Mouse (Mus musculus): ENCODE results near the gene Timm10. TPM values are rescaled to one million over a fixed set of nuclear protein-coding genes. Genes with fewer than 3 reads are reported as not detected.

Timm10 gene
- polyA plus RNA-seq (2015; fragmentation: Nextera tagmentation; extraction: Ambion mirVana), result 59.2 and 61.9 TPM in 2 replicates

DNA sequence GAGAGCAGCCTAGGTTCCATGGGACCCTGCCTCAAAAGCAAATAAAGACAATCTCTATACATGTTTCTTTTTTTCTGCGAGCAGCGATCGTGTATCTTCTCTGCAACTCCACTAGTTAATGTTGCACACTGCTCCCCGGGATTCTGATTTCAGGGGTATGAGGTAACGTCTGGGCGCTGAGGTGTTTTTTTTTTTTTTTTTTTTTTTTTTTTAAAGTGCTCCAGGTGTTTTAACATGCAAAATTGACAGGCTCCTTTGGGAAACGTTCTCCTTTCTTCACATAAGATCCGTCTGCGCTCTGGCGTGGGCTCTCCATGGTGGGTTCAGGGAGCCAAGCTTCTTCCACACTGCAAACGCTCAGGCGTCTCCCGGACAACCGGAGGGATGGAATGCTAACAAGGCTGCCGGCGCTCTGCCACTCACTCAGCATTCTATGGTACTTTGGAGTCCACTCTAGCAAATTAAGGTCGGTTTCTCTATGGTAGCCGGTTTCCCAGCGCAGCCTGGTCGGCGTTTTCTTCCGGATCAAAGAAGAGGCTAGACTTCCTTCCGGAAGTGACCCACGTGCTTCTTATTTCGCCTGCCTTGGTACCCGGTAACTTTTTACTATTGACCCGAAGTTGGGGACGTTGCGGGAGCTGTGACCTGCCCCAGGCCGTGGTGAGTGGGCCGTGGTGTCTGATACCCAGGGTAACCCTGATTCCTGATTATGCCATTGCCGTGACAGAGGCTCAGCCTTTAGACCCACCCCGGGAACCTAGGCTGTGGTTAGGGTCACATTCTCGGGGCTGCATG lies at the start of gene Timm10:
Gene Timm10, plus strand, starts transcription at position 510 of the 795 bp plus-strand sequence.
- Histone ChIP-seq H3K27me3 (peaks cover 10% of the 10 kb centered on the region), H3K4me2 (peak within 1 kb of the TSS; percentile 100), H3K27ac (peak within 1 kb of the TSS; percentile 40), H3K9ac (peak within 1 kb of the TSS; percentile 85), H3K9me3 (no peaks in the 10 kb centered on the region), H3K4me3 (peak within 1 kb of the TSS; percentile 90), H3K36me3 (peaks cover 9% of the 10 kb centered on the region), H3K4me1 (replicated peaks) (peaks cover 14% of the 10 kb centered on the region)
- WGBS, result under 1% methylated on average over 34 of the region's 34 CpGs
- ATAC-seq (ENCODE audit: low FRiP score), result peak; percentile 91

DNA sequence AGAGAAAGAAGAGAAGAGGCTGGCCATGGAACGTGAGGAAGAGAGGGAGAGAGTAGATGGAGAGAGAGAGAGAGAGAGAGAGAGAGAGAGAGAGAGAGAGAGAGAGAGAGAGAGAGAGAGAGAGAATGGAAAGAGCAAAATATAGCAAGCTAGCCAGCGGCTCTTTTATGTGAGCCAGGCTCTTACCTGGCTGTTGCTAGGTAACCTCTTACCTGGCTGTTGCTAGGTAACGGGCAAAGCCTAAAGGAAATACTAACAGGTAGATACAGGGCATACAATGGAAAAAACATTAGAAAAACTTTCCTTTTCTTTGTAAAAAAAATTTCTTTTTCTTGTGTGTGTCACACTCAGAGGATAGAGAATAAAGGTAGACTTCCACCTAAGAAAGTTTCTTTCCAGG lies 49.1 kb upstream of the Timm10 start:
- no peaks in the 10 kb centered on the region for H3K36me3 ChIP-seq
- no peak overlapping the region for H3K4me2 ChIP-seq

DNA sequence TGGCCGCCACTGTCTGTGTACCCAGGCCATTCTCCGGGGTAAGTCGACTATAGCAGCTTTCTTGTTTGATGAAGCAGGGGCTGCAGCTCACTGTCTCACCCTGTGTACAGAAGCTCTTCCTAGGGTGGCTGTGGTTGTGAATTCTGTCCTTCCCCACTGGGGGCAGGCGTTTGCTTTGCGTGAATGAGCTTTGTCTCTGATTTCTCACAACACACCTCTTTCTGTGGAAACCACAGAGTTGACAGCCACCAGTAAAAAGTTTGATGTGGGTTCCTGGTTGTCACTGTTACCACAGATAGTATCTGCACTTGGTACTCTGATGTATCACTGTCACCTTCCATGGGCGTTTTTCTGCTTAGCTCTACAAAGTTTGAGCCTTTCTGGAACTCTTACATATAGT lies 47.6 kb upstream of the Timm10 start:
- 65% methylated on average over 6 of the region's 6 CpGs for WGBS
- Histone ChIP-seq H3K4me3 (no peak overlapping the region), H3K27me3 (no peaks in the 10 kb centered on the region), H3K4me1 (replicated peaks) (peaks cover 7% of the 10 kb centered on the region), H3K27ac (no peak overlapping the region), H3K9me3 (no peaks in the 10 kb centered on the region), H3K4me2 (no peak overlapping the region), H3K36me3 (no peaks in the 10 kb centered on the region), H3K9ac (no peak overlapping the region)
- ATAC-seq (ENCODE audit: low FRiP score), result no peak

More for the DNA sequence above, 49.1 kb upstream of the Timm10 start:
- H3K9ac ChIP-seq, result no peak overlapping the region
- H3K4me1 ChIP-seq (replicated peaks), result peaks cover 20% of the 10 kb centered on the region
- WGBS, result 74% methylated on average over 3 of the region's 3 CpGs
- no peaks in the 10 kb centered on the region for H3K9me3 ChIP-seq
- H3K4me3 ChIP-seq, result no peak overlapping the region
- no peaks in the 10 kb centered on the region for H3K27me3 ChIP-seq
- ATAC-seq (ENCODE audit: low FRiP score), result no peak
- H3K27ac ChIP-seq, result no peak overlapping the region

DNA sequence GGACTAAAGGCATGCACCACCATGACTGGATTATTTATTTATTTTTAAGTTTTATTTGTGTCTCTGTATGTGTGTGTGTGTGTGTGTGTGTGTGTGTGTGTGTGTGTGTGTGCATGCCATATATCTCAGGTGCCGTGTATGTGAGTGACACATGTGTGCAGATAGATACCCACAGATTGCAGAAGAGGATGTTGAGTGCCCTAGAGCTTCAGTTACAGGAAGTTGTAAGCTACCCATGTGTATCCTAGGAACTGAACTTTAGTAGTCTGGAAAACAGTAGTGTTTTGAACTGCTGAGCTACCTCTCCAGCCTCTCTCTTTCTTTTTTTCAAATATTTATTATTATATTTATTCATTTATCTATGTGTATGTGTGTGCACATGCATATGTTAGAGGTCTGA lies 43.5 kb upstream of the Timm10 start:
- Histone ChIP-seq H3K9me3 (no peaks in the 10 kb centered on the region), H3K27me3 (no peaks in the 10 kb centered on the region), H3K4me3 (no peak overlapping the region), H3K9ac (no peak overlapping the region), H3K4me2 (no peak overlapping the region), H3K36me3 (no peaks in the 10 kb centered on the region), H3K27ac (no peak overlapping the region), H3K4me1 (replicated peaks) (no peaks in the 10 kb centered on the region)
- ATAC-seq (ENCODE audit: low FRiP score), result no peak
- WGBS, result 94% methylated on average over 1 of the region's 1 CpGs

DNA sequence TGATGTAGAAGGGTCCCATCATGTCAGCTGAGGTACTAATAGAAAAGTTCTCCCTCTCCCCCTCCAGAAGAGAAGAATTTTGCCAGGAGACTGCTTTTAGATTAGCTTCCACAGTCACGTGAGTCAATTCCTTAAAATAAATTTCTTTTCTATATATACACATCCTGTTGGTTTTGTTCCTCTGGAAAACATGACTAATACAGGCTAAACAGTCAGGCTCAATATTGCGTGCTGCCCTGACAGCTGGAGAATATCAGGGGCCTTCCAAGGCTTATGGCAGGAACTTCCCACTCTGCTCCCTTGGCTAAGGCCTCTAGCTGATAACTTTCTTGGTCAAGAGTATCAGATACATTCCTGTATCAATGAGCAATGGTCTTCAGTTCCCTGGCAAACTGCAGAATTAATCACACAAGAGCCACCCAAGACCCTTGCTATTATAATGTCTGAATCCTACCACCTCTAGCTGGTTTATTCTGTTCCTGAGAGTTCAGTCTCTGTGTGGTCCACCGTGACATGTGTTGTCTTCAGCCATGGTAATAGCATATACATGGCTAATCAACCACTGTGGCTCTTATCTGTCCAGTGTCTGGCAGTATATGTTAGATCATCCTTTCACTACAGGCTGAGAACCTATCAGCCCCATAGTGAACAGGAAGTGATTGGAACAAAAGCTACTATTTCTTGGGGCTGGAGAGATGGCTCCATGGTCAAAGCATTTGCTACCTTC lies 42.8 kb upstream of the Timm10 start:
- Histone ChIP-seq H3K4me2 (no peak overlapping the region), H3K9me3 (no peaks in the 10 kb centered on the region), H3K9ac (no peak overlapping the region), H3K4me3 (no peak overlapping the region), H3K4me1 (replicated peaks) (no peaks in the 10 kb centered on the region), H3K27me3 (no peaks in the 10 kb centered on the region), H3K36me3 (no peaks in the 10 kb centered on the region), H3K27ac (no peak overlapping the region)
- ATAC-seq (ENCODE audit: low FRiP score), result no peak
- WGBS, result 88% methylated on average over 3 of the region's 3 CpGs

DNA sequence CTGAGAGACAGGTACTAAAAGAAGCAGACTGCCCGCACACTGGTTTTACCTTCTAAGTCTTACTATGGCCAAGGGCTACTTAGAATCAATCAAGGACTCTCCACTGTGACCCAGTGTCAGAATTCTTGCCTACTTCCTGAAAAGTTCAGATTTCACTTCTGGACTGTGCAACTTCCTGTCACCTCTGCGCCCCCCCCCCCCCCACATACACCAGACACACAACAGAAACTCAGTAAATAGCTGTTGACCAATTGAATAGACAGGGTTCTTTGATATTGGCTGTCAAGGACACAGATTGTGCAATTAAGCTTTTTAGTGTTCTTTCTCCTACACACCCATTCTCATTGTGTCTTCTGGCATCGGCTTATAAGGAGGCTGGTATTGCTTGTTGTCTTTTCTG lies 38.5 kb upstream of the Timm10 start:
- H3K4me2 ChIP-seq, result no peak overlapping the region
- no peak overlapping the region for H3K9ac ChIP-seq
- H3K27ac ChIP-seq, result no peak overlapping the region
- no peaks in the 10 kb centered on the region for H3K9me3 ChIP-seq
- H3K36me3 ChIP-seq, result no peaks in the 10 kb centered on the region
- H3K4me1 ChIP-seq (replicated peaks), result no peaks in the 10 kb centered on the region
- 88% methylated on average over 3 of the region's 3 CpGs for WGBS
- no peak overlapping the region for H3K4me3 ChIP-seq
- 0 out of 2 replicates have a peak, but pooled peaks cover 5% of the 10 kb centered on the region for H3K27me3 ChIP-seq
- ATAC-seq (ENCODE audit: low FRiP score), result no peak

DNA sequence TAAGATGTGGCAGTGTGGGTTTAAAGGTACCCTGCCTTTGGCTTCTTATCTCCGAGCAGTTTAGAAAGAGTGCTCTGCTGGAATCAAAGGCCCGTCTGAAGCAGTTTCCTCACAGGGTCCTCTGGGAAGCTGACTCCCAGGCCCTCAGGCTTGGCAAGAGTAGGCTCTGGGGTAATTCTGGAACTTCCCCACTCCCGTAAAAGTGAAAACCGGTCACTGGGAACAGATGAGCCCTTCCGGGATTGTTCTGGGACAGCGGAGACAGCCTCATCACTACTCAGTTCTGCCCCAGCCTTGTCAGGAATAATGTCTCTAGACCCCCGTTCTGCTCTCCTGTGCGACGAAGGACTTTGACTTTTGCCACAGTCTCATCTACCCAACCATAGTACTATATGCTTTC lies 36.4 kb upstream of the Timm10 start:
- H3K27ac ChIP-seq, result no peak overlapping the region
- no peaks in the 10 kb centered on the region for H3K4me1 ChIP-seq (replicated peaks)
- H3K9me3 ChIP-seq, result no peaks in the 10 kb centered on the region
- no peak overlapping the region for H3K4me3 ChIP-seq
- WGBS, result 59% methylated on average over 9 of the region's 9 CpGs
- H3K4me2 ChIP-seq, result no peak overlapping the region
- H3K27me3 ChIP-seq, result 0 out of 2 replicates have a peak, but pooled peaks cover 5% of the 10 kb centered on the region
- ATAC-seq (ENCODE audit: low FRiP score), result no peak
- H3K9ac ChIP-seq, result no peak overlapping the region
- H3K36me3 ChIP-seq, result no peaks in the 10 kb centered on the region

DNA sequence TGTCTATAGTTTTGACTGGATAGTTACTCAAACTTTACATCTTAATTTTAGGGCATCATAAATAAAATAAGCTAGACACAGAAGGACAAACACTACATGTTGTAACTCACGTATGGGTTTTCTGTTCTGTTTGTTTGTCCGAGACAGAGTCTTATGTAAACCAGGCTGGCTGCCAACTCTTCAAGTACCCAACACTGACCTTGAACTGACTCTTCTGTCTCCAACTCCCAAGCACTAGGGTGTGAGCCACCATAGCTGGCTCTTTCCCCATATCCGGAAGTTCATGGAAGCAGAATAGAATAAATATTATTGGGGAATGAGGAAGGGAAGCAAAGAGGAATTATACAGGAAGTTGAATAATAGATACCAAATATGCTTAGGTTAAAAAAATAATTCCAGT lies 34.3 kb upstream of the Timm10 start:
- WGBS, result 87% methylated on average over 3 of the region's 3 CpGs
- Histone ChIP-seq H3K9me3 (no peaks in the 10 kb centered on the region), H3K4me1 (replicated peaks) (no peaks in the 10 kb centered on the region), H3K27me3 (0 out of 2 replicates have a peak, but pooled peaks cover 5% of the 10 kb centered on the region), H3K27ac (no peak overlapping the region), H3K4me2 (no peak overlapping the region), H3K4me3 (no peak overlapping the region), H3K36me3 (no peaks in the 10 kb centered on the region), H3K9ac (no peak overlapping the region)
- ATAC-seq (ENCODE audit: low FRiP score), result no peak

DNA sequence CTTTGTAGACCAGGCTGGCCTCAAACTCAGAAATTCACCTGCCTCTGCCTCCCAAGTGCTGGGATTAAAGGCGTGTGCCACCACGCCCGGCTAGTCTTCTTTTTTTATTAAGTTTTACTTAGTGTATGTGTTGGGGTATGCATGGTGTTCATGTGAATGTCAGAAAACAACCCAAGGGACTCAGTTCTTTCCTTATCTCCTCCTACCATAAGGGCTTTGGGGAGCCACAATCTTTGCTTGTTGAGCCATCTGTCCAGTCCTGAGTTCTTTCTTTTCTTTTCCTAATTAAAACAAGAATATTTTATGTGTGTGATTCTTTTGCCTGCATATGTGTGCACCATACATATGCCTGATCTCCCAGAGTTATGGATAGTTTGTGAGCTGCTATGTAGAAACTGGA lies 33.6 kb upstream of the Timm10 start:
- Histone ChIP-seq H3K36me3 (no peaks in the 10 kb centered on the region), H3K27me3 (0 out of 2 replicates have a peak, but pooled peaks cover 5% of the 10 kb centered on the region), H3K4me1 (replicated peaks) (0 out of 2 replicates have a peak, but pooled peaks cover 4% of the 10 kb centered on the region), H3K27ac (no peak overlapping the region), H3K9me3 (no peaks in the 10 kb centered on the region), H3K9ac (no peak overlapping the region), H3K4me2 (no peak overlapping the region), H3K4me3 (no peak overlapping the region)
- no peak for ATAC-seq (ENCODE audit: low FRiP score)
- WGBS, result 89% methylated on average over 3 of the region's 3 CpGs

DNA sequence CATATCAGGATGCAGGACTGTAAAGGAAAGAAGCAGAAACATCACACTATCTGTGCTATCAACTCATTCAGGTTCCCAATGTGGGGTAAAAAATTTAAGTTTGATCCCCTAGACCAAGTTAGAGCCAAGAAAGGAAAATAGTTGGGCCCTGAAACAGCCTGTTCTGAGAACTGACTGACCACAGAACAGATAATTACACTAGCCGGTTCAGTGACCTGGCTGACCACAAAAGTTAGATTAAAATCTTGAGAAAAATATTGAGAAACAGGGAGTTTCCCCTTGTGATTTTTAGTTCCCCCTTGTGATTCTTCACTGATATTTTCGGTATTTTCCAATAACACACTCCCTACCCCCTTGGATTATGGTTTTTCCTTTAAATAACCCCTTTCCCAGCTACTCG lies 32.9 kb upstream of the Timm10 start:
- Histone ChIP-seq H3K4me3 (no peak overlapping the region), H3K4me1 (replicated peaks) (0 out of 2 replicates have a peak, but pooled peaks cover 4% of the 10 kb centered on the region), H3K36me3 (no peaks in the 10 kb centered on the region), H3K4me2 (no peak overlapping the region), H3K27ac (no peak overlapping the region), H3K27me3 (0 out of 2 replicates have a peak, but pooled peaks cover 5% of the 10 kb centered on the region), H3K9me3 (no peaks in the 10 kb centered on the region), H3K9ac (no peak overlapping the region)
- 81% methylated on average over 3 of the region's 3 CpGs for WGBS
- ATAC-seq (ENCODE audit: low FRiP score), result no peak

DNA sequence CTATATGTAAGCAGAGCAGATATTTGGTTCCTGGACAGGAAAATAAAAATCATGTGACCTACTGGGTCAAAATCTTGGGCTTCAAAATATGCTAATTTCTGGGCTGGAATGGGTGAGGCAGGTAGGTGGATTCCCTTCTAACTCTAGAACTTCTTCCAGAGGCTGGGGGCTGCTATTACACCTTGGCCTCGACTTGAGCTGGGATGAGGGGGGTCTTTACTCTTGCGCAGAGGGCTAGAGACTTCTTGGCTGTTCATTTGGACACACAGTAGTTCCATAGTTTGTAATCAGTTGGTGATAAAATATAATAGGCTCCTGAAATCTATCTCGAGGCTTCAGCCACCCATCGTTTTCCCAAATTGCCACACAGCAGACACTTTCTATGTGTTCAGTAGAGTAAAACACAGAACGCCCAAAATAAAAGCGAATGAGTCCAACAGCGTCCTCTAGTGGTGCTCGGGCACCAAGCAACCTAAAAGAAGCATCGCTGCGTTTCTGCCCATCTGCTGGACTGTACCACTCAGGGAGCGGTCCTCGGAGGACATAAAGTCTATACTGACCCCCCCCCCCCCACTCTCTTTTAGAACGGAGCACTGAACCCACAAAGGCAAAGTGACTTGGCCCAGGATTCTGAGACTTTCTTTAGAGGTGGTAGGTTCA lies 28.8 kb upstream of the Timm10 start:
- peak overlapping the region; percentile 48 for H3K4me3 ChIP-seq
- 7% methylated on average over 13 of the region's 13 CpGs for WGBS
- H3K4me1 ChIP-seq (replicated peaks), result peaks cover 8% of the 10 kb centered on the region; the same call in 1 of the 2 replicates
- H3K9ac ChIP-seq, result peak overlapping the region; percentile 68
- no peaks in the 10 kb centered on the region for H3K36me3 ChIP-seq
- 0 out of 2 replicates have a peak overlapping the region, but pooled peaks have one; percentile 1 for H3K27ac ChIP-seq
- no peaks in the 10 kb centered on the region for H3K27me3 ChIP-seq
- H3K9me3 ChIP-seq, result no peaks in the 10 kb centered on the region
- peak; percentile 49 for ATAC-seq (ENCODE audit: low FRiP score)
- H3K4me2 ChIP-seq, result peak overlapping the region; percentile 96

DNA sequence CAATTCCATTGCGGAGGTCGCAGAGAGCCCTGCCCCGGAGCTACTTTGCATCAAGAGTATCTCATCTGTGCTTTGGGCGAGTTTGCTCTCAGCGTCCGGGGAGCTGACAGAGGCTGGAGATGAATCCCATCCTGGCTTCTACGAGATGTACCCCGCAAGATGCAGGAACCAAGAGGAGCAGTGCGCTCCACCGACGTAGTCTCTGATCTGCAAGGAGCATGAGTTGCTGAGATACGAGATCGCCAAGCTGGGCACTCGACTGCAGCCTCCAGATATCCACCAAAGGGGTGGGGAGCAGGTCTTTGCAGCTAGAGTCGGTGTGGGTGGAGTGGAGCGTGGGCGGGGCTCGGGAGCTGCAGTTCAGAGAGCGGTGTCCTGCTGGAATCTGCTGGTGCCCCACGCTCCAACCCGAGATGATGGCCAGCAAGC lies 28.3 kb upstream of the Timm10 start, which contains the start of gene Ube2l6:
Gene Ube2l6, plus strand, starts transcription at position 336 of the 429 bp plus-strand sequence.
- H3K4me1 ChIP-seq (replicated peaks), result peaks cover 8% of the 10 kb centered on the region; the same call in 1 of the 2 replicates
- no peaks in the 10 kb centered on the region for H3K9me3 ChIP-seq
- H3K4me3 ChIP-seq, result peak within 1 kb of the TSS; percentile 48
- under 1% methylated on average over 21 of the region's 21 CpGs for WGBS
- no peaks in the 10 kb centered on the region for H3K27me3 ChIP-seq
- H3K36me3 ChIP-seq, result no peaks in the 10 kb centered on the region
- H3K9ac ChIP-seq, result peak within 1 kb of the TSS; percentile 68
- H3K27ac ChIP-seq, result peak within 1 kb of the TSS; percentile 1; the same call in 1 of the 2 replicates
- peak within 1 kb of the TSS; percentile 96 for H3K4me2 ChIP-seq
- ATAC-seq (ENCODE audit: low FRiP score), result peak; percentile 68
